ENCODE assay signal across 25 mouse cellular contexts in genomic region chr6:83939492-83939891, GRCm38 (mm10).
"Had no signal": no experiment of that assay in that cellular context is flagged by ENCODE, and none has a peak within 500 bp of the region (broad histone marks: within the 10 kb centered on the region; RNA-seq: fewer than 3 reads in every experiment).

No protein-coding gene starts in this region.

- H3K4me1 ChIP-seq: embryonic facial prominence, embryonic 10.5 days; embryonic facial prominence, embryonic 12.5 days; embryonic facial prominence, embryonic 13.5 days; embryonic facial prominence, embryonic 15.5 days; forebrain, embryonic 10.5 days; forebrain, embryonic 12.5 days; forebrain, embryonic 13.5 days; forebrain, embryonic 15.5 days; heart, embryonic 10.5 days had no signal

- H3K27me3 ChIP-seq: embryonic facial prominence, embryonic 12.5 days; embryonic facial prominence, embryonic 13.5 days; embryonic facial prominence, embryonic 15.5 days; forebrain, embryonic 12.5 days; forebrain, embryonic 13.5 days; forebrain, embryonic 15.5 days had no signal

- H3K27ac ChIP-seq: embryonic facial prominence, embryonic 10.5 days; embryonic facial prominence, embryonic 12.5 days; embryonic facial prominence, embryonic 13.5 days; embryonic facial prominence, embryonic 15.5 days; forebrain, embryonic 10.5 days; forebrain, embryonic 12.5 days; forebrain, embryonic 13.5 days; forebrain, embryonic 15.5 days; gastrocnemius, adult 2 months; heart, adult 2 months; heart, embryonic 10.5 days had no signal

- H3K4me3 ChIP-seq: embryonic facial prominence, embryonic 10.5 days; embryonic facial prominence, embryonic 12.5 days; embryonic facial prominence, embryonic 13.5 days; embryonic facial prominence, embryonic 15.5 days; erythroblast, embryonic 14.5 days; forebrain, embryonic 10.5 days; forebrain, embryonic 12.5 days; forebrain, embryonic 13.5 days; forebrain, embryonic 15.5 days; gastrocnemius, adult 2 months; heart, adult 2 months; heart, embryonic 10.5 days had no signal

- H3K9ac ChIP-seq: embryonic facial prominence, embryonic 12.5 days; embryonic facial prominence, embryonic 13.5 days; embryonic facial prominence, embryonic 15.5 days; forebrain, embryonic 12.5 days; forebrain, embryonic 13.5 days; forebrain, embryonic 15.5 days; forebrain, postnatal 0 days had no signal

- H3K9me3 ChIP-seq: embryonic facial prominence, embryonic 10.5 days; embryonic facial prominence, embryonic 12.5 days; embryonic facial prominence, embryonic 13.5 days; embryonic facial prominence, embryonic 15.5 days; forebrain, embryonic 10.5 days; forebrain, embryonic 12.5 days; forebrain, embryonic 13.5 days; forebrain, embryonic 15.5 days; heart, embryonic 10.5 days had no signal

- DNase-seq: cerebellum, adult 9-10 months; cerebellum, adult 9-11 months; cerebellum, postnatal 10 days; cerebellum, postnatal 14 days; cerebellum, postnatal 25 days; cerebellum, postnatal 36 days; embryo, embryonic 11 days; forebrain, postnatal 0 days; gastrocnemius, adult 2 months; gastrocnemius, postnatal 10 days; gastrocnemius, postnatal 14 days; gastrocnemius, postnatal 25 days; heart, adult 11 months; heart, adult 18-20 months; heart, adult 2 months had no signal
